Mouse (Mus musculus) cerebellum, adult 2 months (tissue): ENCODE data around the gene Klk1b1. TPM values are rescaled to one million over a fixed set of nuclear protein-coding genes. Genes with fewer than 3 reads are reported as not detected.

Source experiments
- DNase-seq, 2 experiments: peaks; one replicate each; pipeline ENCODE4 v3.0.0; 2021
- H3K27ac ChIP-seq: fragments of 200-500 bp; 2 replicates; pipeline ENCODE4 v1.5.1; 2012; ENCODE audit warnings: low read length, control low read depth, inconsistent platforms; ENCODE audit not compliant: insufficient read depth
- H3K27me3 ChIP-seq: fragments of 200-500 bp; 2 replicates; pipeline ENCODE4 v1.6.1; 2012; ENCODE audit warnings: inconsistent platforms, mild to moderate bottlenecking, low read length, moderate library complexity; ENCODE audit not compliant: control insufficient read depth, insufficient read depth
- H3K4me1 ChIP-seq: fragments of 200-500 bp; 2 replicates; pipeline ENCODE4 v1.6.1; 2011; ENCODE audit warnings: low read length; ENCODE audit not compliant: control insufficient read depth, insufficient read depth
- H3K4me3 ChIP-seq: fragments of 200-500 bp; replicated peaks from 2 replicates; pipeline ENCODE3; 2011; ENCODE audit warnings: mild to moderate bottlenecking, low read depth, low read length, control low read depth; ENCODE audit not compliant: insufficient read depth
- CTCF ChIP-seq: fragments of 200-500 bp; IDR thresholded peaks from 2 replicates; pipeline ENCODE4 v1.5.1; 2011; ENCODE audit warnings: low read depth, mild to moderate bottlenecking, control low read depth, low read length, moderate library complexity, borderline replicate concordance; ENCODE audit not compliant: insufficient read depth
- POLR2A ChIP-seq: fragments of 200-500 bp; IDR thresholded peaks from 2 replicates; pipeline ENCODE4 v1.6.1; 2011; ENCODE audit warnings: low read length, control low read depth, borderline replicate concordance; ENCODE audit not compliant: insufficient read depth
- WGBS: fragments of 180-500 bp; shearing (Covaris S2); methylation state at CpG from one replicate; pipeline ENCODE4 v1.1.7; 2018; 5-methylcytosine and 5-hydroxymethylcytosine counted together
- polyA plus RNA-seq: library from polyadenylated mRNA; depleted of rRNA; stranded (reverse); fragments of >200 nt; gene quantifications from 2 replicates; pipeline ENCODE4 v1.2.3, GENCODE M21; 2012; rRNA removed

Klk1b1 gene
- polyA plus RNA-seq, result not detected in 2 replicates

- 12% methylated on average over 3 of the region's 3 CpGs for WGBS
- DNase-seq, result no peak
- H3K27me3 ChIP-seq, result no peaks in the 10 kb centered on the region
- no peak within 1 kb of the TSS for H3K4me3 ChIP-seq
- no peaks in the 10 kb centered on the region for H3K4me1 ChIP-seq
- TF ChIP-seq POLR2A (no peak), CTCF (no peak)
- no peak within 1 kb of the TSS for H3K27ac ChIP-seq
Observed at GRCm38 (mm10) chr7:43966451-43966850, at the start of gene Klk1b1. Gene Klk1b1, plus strand, starts transcription at chr7:43966751.

- no peak for DNase-seq
- H3K4me3 ChIP-seq, result no peak overlapping the region
- no peaks in the 10 kb centered on the region for H3K4me1 ChIP-seq
- 74% methylated on average over 13 of the region's 13 CpGs for WGBS
- TF ChIP-seq POLR2A (no peak), CTCF (no peak)
- H3K27ac ChIP-seq, result no peak overlapping the region
- no peaks in the 10 kb centered on the region for H3K27me3 ChIP-seq
Observed at GRCm38 (mm10) chr7:43918426-43918825, 48.1 kb upstream of the Klk1b1 start.

DNA sequence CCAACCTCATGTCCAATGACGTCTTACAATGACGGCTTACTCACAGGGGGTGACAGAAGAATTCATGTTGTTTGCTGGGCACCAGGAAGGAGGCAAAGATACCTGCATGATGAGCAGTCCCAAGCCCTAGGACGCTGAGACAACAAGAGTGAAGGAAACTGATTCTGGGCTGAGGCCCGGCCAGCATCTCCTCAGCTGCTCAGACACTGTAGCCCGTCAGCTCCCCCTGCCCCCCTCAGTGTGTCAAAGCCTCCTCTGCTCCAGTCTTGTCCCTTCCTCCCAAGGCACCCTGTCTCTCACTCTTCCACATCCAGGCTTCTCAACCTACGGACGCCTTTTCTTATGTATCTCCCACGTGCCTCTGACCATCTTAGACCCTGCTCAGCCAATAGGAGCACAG is 47.7 kb upstream of the Klk1b1 start:
- Histone ChIP-seq H3K27me3 (no peaks in the 10 kb centered on the region), H3K27ac (no peak overlapping the region), H3K4me1 (no peaks in the 10 kb centered on the region), H3K4me3 (no peak overlapping the region)
- WGBS, result 64% methylated on average over 8 of the region's 8 CpGs
- no peak for DNase-seq
- TF ChIP-seq CTCF (no peak), POLR2A (no peak)

GRCm38 (mm10) chr7:43919559-43920451 is 46.7 kb upstream of the Klk1b1 start:
- Histone ChIP-seq H3K27me3 (no peaks in the 10 kb centered on the region), H3K27ac (no peak overlapping the region), H3K4me3 (no peak overlapping the region), H3K4me1 (no peaks in the 10 kb centered on the region)
- TF ChIP-seq CTCF (peak; percentile 75), POLR2A (no peak)
- 31% methylated on average over 14 of the region's 14 CpGs for WGBS
- peak; percentile 29 to 36 for DNase-seq

GRCm38 (mm10) chr7:43920582-43920981 is 46.0 kb upstream of the Klk1b1 start:
- Histone ChIP-seq H3K4me3 (no peak overlapping the region), H3K4me1 (no peaks in the 10 kb centered on the region), H3K27ac (no peak overlapping the region), H3K27me3 (no peaks in the 10 kb centered on the region)
- WGBS, result 86% methylated on average over 3 of the region's 3 CpGs
- no peak for TF ChIP-seq POLR2A
- TF ChIP-seq CTCF, result no peak
- no peak for DNase-seq

DNA sequence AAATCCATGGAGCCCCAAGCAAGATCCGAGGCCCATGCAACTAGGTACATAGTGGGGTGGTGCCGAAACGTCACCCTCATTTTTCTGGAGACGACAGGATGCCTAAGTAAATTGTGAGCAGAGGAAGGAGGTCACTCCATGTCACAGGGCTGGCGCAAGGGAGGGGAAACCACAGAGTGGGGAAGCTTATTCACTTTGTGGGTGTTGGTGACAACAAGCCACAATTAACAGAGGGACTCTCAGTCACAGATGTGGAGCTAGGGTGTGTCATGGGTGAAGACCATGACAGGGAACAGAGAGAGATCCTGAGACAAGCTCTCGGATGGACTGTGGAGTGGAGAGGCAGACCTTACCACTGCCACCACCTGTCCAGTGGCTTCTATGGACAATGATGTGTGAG is 45.5 kb upstream of the Klk1b1 start:
- H3K27me3 ChIP-seq, result no peaks in the 10 kb centered on the region
- no peak overlapping the region for H3K4me3 ChIP-seq
- no peak for TF ChIP-seq CTCF
- 82% methylated on average over 6 of the region's 6 CpGs for WGBS
- H3K27ac ChIP-seq, result no peak overlapping the region
- no peak for DNase-seq
- no peaks in the 10 kb centered on the region for H3K4me1 ChIP-seq

DNA sequence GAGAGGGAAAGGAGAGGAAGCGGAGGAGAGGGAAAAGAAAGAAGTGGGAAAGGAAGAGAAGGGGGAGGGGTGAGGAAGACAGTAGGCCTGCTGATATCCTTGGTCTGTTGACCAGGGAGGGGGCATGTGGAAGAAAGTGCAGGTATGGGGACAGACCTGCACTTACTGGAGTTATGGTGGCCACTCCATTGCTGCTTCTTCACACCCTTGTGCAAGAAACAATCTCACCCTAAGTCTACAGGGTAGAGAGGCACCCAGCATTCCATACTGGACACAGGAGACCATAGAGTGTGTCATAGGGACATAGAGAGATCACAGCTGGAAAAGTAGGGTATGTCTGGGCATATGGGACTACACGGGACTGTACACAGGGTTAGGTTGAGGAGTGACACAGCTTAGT is 44.6 kb upstream of the Klk1b1 start:
- no peak for DNase-seq
- no peak overlapping the region for H3K4me3 ChIP-seq
- TF ChIP-seq CTCF (no peak), POLR2A (no peak)
- H3K27ac ChIP-seq, result no peak overlapping the region
- 86% methylated on average over 2 of the region's 2 CpGs for WGBS
- no peaks in the 10 kb centered on the region for H3K27me3 ChIP-seq
- no peaks in the 10 kb centered on the region for H3K4me1 ChIP-seq

GRCm38 (mm10) chr7:43925985-43926384 is 40.6 kb upstream of the Klk1b1 start:
- TF ChIP-seq CTCF (no peak; the same call in 1 of the 2 replicates), POLR2A (no peak)
- Histone ChIP-seq H3K27ac (no peak overlapping the region), H3K4me1 (no peaks in the 10 kb centered on the region), H3K27me3 (no peaks in the 10 kb centered on the region), H3K4me3 (no peak overlapping the region)
- no peak for DNase-seq
- WGBS, result 54% methylated on average over 5 of the region's 5 CpGs
